Mouse (Mus musculus): Measurements from ENCODE around the gene Psph. TPM values are rescaled to one million over a fixed set of nuclear protein-coding genes. Genes with fewer than 3 reads are reported as not detected.

Gene Psph
- polyA plus RNA-seq (2017; shearing (Covaris generic)) = 70.0 TPM

GRCm38 (mm10) chr5:129786818-129787790, at the start of gene Psph:
TSS of gene Psph (minus strand) at chr5:129787449.

GRCm38 (mm10) chr5:129724834-129725773, 62.1 kb downstream of the Psph start, which contains the start of gene Nipsnap2:
TSS of gene Nipsnap2 (plus strand) at chr5:129725063.

Other genes with a start within 250 kb of the Psph start
- 0.16 TPM for gene Mmp17, start 203.3 kb downstream of the Psph start, polyA plus RNA-seq (2017; shearing (Covaris generic))
- 4.8 TPM for gene Zfp11, start 117.3 kb downstream of the Psph start, polyA plus RNA-seq (2017; shearing (Covaris generic))
- gene Sept14, start 78.9 kb downstream of the Psph start, polyA plus RNA-seq (2017; shearing (Covaris generic)) = not detected
- 127 TPM for gene Mrps17, start 72.0 kb downstream of the Psph start, polyA plus RNA-seq (2017; shearing (Covaris generic))
- gene Nipsnap2, start 62.4 kb downstream of the Psph start, polyA plus RNA-seq (2017; shearing (Covaris generic)) = 32.4 TPM
- gene Sumf2, start 59.5 kb upstream of the Psph start, polyA plus RNA-seq (2017; shearing (Covaris generic)) = 34.8 TPM
- 481 TPM for gene Chchd2, start 100.0 kb upstream of the Psph start, polyA plus RNA-seq (2017; shearing (Covaris generic))
- gene Zbed5, start 108.3 kb upstream of the Psph start, polyA plus RNA-seq (2017; shearing (Covaris generic)) = 2.7 TPM
- gene Phkg1, start 111.1 kb upstream of the Psph start, polyA plus RNA-seq (2017; shearing (Covaris generic)) = 0.13 TPM
- gene Nupr1l, start 121.1 kb upstream of the Psph start, polyA plus RNA-seq (2017; shearing (Covaris generic)) = not detected
- 7.3 TPM for gene Vkorc1l1, start 154.5 kb upstream of the Psph start, polyA plus RNA-seq (2017; shearing (Covaris generic))
- 63.8 TPM for gene Gusb, start 215.6 kb upstream of the Psph start, polyA plus RNA-seq (2017; shearing (Covaris generic))
- 98.1 TPM for gene Asl, start 241.8 kb upstream of the Psph start, polyA plus RNA-seq (2017; shearing (Covaris generic))
- 53.4 TPM for gene Crcp, start 241.8 kb upstream of the Psph start, polyA plus RNA-seq (2017; shearing (Covaris generic))